Mouse (Mus musculus) brain, embryonic 14.5 days (tissue): ENCODE results near the gene Hspd1.

Experiments used
- CTCF ChIP-seq: fragments of 200-500 bp; IDR thresholded peaks from 2 replicates; pipeline ENCODE4 v1.5.1; 2012; ENCODE audit warnings: inconsistent platforms, mild to moderate bottlenecking, moderate library complexity, borderline replicate concordance; ENCODE audit not compliant: insufficient read depth, insufficient read length; ENCODE audit errors: extremely low read depth
- POLR2A ChIP-seq: fragments of 200-500 bp; IDR thresholded peaks from 2 replicates; pipeline ENCODE4 v1.6.1; 2012; ENCODE audit warnings: mild to moderate bottlenecking, inconsistent platforms, borderline replicate concordance; ENCODE audit not compliant: poor library complexity, insufficient read depth, insufficient read length, severe bottlenecking; ENCODE audit errors: extremely low read depth

GRCm38 (mm10) chr1:55074757-55075156 is 13.3 kb downstream of the Hspd1 start:
- no peak for TF ChIP-seq POLR2A
- TF ChIP-seq CTCF = no peak
